Mouse (Mus musculus) T-helper 2 cell (primary cell): Measurements from ENCODE around the gene Mrps21.
"Not testable (repeated sequence)": the region's sequence is repeated elsewhere in the genome, so short reads cannot be mapped to it uniquely, and the experiment has no call there.

Source experiments
- in situ Hi-C: fragments of 300-600 bp; cut with MboI, MseI; formaldehyde crosslinking; loops from one replicate; pipeline ENCODE4 v1.15.1; 2025; ENCODE audit warnings: high pct_unique_total_duplicates

The Mrps21 gene

DNA sequence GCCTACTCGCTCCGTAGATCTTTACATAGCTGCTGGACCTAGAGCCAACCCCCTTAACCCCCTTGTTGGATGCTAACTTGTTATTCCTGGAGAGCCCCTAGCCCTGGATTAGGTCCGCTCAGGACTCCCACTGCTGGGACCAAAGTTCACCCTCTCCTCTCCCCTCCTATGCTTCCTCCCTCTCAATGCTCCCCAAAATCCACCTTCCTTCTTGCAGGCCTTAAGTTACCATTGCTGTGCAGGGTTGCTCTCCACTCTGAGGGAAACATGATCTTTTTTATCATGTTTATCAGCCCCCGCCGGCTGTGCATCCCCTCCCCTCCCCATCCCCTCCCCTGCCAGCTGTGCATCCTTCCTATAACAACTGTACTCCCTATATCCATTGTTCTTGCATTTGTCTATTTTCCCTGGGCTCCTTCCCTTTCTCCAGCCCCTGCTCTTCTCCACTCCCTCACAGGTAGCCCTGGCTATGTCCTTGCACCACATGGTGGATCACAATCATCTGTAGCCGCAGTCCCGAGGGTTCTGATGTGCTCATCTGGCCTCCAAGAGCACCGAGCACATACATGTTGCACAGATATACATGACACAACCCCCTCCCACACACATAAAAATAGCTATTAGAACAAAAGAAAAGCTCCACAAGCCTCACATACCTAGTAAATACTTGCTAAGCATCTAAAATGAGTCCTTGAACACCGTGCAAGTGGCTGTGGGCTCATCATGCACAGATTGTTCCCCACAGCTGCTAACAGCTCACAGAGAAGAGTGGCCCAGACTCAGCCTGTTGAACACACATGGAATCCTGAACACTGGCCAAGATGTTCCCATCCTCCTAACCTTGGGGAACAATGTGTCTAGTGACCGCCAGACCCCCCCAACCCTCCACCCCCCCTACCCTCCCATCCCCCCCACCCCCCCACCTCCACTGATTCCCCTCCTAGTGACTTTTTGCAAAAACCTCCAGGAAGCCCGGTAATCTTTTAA, 21.0 kb upstream of the Mrps21 start:
- in situ Hi-C loops = no loop called here

DNA sequence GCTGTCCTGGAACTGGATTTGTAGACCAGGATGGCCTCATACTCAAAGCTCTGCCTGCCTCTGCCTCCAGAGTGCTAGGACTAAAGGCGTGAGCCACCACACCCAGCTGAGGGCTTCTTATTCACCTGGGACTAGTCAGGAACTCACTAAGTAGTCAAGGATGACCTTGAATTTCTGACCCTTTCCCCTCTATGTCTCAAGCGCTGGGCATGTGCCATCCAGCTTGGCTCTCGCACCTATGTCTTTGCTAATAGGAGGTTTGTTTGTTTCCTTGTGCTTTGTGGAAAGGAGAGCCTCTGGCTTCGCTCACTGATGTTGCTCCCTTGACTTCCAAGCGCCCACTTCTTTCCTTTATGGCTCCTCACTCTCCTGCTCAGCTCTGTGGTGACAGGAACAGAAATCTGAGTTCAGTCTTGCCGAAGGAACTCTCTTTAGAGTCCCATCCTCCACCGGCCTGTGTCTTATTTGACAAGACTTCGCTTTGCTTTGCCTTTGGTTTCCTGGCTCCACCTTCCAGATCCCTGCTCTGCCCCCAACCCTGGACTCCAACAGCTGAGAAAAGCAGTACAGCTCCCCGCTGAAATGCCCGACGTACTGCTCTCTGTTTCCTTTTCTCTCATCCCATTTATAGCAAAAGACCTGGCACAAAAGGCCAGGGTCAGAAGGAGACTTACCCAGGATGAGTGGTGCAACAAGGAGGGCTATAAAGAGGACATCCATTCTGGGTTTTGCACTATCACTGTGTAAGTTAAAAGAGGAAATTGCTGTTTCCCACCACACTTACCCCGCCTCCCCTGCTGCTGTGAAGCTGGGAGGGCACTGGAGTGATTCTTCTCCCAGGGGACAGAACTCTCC, 20.1 kb upstream of the Mrps21 start, which contains the start of gene BC028528:
TSS of gene BC028528 (minus strand) at position 795 of the 855 bp plus-strand sequence.
- in situ Hi-C loops = no loop called here

DNA sequence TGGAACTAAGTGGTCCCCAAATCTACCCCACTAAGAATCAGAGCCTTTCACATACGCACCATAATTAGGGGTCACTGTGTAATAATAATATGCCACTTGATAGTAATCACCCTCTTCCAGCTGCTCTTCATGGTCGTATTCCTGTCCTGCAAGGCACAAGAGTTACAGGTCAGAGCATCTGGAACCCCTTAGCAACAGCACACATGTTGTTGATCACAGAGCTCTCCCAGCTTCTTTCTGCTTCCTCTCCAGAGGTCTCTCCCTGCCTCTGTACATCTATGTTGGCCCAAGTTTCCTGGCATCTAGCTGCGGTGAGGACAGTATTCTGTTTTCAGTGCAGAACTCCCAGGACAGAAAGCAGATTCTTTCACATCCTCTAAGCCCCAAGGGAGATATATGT, 18.3 kb upstream of the Mrps21 start:
- in situ Hi-C loops = no loop called here

DNA sequence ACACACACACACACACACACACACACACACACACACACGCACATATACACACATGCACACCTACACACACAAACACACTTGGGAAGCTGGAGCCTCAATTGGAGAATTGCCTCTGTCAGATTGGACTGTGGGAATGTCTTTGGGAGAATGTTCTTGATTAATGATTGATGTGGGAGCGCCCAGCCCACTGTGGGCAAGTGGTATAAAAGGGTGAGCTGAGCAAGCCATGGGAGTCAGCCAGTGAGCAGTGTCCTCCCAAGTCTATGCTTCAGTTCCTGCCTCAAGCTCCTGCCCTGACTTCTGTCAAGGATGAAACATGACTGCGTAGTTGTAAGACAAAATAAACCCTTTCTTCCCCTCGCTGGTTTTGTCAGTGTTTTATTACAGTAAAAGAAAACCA, 16.3 kb upstream of the Mrps21 start:
- in situ Hi-C loops = no loop called here

DNA sequence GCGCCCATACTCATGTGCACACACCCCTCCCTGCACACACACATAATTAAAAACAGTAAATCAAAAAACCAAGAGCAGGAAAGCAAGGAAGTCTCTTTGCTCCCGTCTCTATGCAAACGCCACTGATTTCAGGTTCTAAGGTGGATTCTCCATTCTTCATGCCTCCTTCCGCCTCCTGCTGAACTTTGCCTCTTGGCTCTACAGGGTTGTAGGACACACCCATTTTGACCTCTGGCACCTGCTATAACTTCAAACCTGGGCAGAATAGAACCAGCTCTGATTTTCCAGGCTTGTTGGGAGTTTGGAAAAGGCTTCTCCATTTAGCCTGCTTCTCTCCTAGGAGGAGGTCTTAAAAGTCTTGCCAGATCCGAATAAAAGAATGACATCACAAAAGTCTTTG, 13.1 kb upstream of the Mrps21 start:
- in situ Hi-C loops = no loop called here

DNA sequence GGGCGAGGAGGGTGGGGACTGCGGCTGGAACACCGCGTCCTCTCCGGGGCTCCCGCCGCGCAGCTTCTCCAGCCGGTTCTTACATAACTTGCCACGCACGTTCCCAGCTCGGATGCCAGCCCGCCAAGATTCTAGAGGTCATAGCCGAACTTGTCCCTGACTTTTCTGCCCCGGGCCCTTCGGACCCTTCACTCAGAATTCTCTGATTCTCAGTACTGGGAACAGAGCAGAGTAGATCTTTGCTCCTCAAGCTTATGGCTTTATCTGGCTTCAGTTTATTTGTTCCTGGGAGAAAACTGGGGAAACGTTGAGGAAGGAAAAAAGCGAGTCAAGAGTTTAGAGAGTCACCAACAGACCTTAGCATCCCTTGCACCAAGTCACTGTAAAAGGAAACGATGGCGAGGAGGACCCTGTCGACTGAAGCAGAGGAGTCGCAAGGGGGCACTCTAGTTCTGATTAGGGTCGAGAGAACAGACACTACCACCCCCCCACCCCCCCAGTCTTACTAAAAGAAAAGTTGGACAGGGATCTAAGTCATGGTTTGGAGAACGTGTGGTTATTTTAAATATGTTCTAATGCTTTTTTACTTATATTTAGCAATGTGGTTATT, 11.6 kb upstream of the Mrps21 start:
- in situ Hi-C loops = no loop called here

DNA sequence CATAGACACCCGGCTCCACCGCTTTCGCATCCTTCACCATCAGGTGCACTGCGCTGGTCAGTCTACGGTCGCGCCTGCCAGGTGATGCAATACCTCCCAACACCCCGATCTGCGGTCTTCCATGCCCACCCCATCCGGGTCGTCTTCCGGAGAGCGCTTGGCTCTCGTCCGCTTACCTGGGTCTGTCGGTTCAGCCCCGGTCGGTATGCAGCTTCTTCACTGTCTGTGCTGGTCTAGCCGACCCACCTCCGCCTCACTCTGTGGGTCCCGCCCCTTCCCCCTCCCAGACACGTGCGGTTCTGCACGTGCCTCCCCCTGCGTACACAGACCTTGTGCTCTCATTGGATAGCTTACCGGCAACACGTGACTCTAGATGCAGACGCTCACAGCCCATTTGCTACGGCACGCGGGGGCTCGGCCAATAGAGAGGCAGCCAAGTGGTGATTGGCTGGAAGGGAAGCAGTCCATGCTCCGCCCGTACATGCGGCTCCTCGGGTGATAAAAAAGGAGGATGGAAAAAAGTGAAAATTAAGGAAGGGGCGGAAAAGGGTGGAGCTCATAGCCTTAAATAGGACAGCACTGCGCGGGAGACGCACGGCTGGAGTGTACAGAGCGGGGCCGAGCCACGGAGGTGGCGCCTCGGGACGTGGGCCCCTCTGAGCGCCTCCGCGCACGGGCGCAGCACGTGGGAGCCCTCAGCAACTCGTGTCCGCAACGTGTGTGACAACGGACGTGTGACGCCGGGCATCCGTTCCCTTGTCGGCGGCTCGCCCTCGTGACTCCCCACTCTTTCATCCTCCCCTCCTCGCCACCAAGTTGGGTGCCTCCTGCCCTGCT, 10.9 kb upstream of the Mrps21 start, which contains the start of gene Ciart:
TSS of gene Ciart (minus strand) at position 273 of the 837 bp plus-strand sequence.
- in situ Hi-C loops = no loop called here

DNA sequence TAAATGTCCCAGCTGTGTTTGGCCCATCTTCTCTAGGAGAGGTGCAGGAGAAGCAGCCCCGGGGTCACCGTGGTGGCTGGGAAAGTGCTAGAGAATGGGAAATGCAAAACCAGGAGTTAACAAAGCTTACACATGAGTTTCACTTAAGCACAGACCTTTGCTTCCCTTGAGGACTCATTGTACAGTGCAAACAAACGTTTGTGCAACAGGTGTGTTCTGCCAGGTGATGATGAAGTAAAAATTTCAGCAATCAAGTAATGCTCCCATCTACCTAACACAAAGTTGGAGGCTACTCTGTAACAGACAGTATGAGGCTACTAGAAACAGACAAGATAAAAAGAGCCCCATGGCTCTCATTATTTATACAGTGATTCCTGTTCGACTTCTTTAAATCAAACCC, 7.7 kb upstream of the Mrps21 start:
- in situ Hi-C loops = no loop called here

DNA sequence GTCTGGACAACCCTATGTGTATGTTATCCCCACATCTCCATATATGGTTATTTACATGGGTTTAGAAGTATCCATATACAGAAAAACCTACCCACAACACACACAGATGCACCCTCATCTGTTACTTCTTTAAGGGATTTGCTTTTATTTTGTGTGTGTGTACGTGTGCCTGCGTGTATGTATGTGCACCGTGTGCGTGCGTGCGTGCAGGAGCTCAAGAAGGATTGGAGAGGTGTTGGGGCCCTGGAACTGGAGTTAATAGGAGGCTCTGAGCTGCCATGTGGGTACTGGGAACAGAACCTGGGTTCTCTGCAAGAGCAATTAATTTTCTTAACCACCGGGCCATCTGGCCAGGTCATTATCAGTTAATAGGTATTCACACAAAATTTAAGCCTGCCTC, 729 bp upstream of the Mrps21 start:
- in situ Hi-C loops = no loop called here

DNA sequence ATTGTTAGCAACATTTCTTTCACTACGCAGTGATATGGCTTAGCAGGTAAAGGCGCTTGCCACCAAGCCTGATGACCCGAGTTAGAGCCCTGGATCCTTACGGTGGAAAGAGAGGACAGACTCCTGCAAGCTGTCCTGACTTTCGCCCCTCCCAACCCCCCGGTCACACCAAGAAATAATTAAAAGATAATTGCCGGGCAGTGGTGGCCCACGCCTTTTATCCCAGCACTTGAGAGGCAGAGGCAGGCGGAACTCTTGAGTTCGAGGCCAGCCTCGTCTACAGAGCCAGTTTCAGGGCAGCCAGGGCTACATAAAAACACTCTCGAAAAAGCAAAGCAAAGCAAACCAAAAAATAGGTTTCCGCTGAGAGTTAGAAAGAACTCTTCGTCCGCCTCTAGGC, 343 bp downstream of the Mrps21 start:
- in situ Hi-C loops = no loop called here

DNA sequence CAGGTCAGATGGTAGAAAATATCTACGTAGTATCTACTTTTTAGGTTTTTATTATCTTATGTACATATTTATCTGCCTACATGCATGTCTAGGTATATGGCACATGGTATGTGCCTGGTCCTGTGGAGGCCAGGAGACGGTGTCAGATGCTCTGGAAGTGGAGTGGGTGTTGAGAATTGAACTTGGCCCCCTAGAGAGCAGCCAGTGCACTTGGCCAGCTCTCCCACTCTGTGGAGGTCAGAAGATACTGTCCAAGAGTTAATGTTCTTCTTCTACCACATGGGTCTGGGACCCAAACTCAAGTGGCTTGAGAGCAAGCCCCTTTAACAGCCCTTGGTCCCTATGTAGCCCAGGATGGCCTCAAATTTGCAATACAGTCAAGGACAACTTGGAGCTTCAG, 3.9 kb downstream of the Mrps21 start:
- in situ Hi-C loops = loop anchor here (10.0 kb wide), 1 partner anchor 177 kb away; no protein-coding TSS in a partner anchor

DNA sequence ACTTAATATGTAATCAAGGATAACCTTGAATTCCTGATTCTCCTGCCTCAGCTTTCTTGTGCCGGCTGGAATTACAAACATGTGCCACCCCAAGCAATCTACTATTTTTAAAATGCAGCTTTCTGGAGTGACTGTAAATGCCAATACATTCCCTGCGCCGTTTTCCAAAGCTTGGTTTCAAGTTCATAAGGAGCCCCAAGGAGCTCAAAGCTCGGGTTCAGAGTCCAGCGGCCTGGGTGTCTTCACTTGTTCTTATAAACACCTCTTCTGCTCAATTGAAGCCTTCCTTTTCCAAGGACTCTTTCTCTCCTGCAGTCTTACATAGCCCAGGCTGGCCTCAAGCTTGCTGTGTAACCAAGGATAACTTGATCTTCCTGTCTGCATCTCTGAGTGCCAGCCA, 5.2 kb downstream of the Mrps21 start:
- in situ Hi-C loops = loop anchor here (10.0 kb wide), 1 partner anchor 179 kb away; no protein-coding TSS in a partner anchor

DNA sequence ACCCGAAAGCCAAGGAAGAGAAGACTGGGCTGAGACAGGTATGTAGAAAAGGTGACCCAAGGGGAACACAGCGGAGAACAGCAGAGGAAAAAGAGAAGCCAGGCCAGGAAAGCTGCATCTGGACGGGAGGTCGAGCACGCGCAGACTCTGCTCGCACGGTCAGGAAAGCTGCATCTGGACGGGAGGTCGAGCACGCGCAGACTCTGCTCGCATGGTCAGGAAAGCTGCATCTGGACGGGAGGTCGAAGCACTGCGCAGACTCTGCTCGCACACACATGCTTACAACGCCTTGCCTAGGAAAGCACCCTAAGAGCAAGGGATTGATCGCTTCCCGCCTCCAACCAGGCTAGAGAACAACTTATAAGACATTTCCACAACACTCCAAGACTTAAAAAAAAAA, 5.7 kb downstream of the Mrps21 start:
- in situ Hi-C loops = loop anchor here (10.0 kb wide), 1 partner anchor 179 kb away; no protein-coding TSS in a partner anchor

DNA sequence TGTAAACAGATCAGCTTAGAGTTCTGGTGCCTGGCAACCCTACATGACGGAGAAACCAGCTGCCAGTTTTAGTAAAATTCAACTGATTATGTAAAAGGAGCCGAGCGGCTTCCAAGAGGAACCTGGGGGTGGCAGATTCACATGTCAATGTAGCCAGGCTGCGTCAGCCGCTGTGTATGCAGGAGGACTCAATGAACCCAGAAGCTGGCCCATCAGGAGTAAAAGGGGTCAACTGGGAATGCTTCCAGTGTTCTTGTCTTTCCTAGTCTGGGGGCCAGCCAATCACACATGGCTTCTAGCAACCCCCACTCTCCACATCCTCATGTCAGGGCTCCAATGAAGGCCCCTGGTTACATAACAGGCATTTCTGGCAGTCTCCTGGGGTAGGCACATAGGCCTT, 6.3 kb downstream of the Mrps21 start:
- in situ Hi-C loops = loop anchor here (10.0 kb wide), 1 partner anchor 180 kb away; no protein-coding TSS in a partner anchor

DNA sequence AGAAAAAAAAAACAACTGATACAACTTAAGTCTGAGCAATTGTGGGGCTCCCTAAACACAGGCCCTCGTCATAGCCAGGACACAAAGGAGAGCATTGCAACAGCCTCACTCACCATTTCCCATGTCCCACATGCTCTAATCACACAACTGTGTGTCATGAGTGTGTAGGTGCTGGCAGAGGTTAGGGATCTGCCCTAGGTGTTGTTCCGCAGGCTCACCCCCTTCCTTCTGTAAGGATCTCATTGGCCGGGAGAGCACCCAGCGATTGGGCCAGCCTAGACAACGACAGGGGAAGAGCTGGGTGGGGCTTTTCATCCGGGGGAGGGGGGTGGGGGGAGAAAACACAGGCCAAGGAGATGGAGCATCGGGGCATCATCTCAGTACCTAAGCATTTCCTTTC, 7.7 kb downstream of the Mrps21 start:
- in situ Hi-C loops = loop anchor here (10.0 kb wide), 1 partner anchor 181 kb away; no protein-coding TSS in a partner anchor

DNA sequence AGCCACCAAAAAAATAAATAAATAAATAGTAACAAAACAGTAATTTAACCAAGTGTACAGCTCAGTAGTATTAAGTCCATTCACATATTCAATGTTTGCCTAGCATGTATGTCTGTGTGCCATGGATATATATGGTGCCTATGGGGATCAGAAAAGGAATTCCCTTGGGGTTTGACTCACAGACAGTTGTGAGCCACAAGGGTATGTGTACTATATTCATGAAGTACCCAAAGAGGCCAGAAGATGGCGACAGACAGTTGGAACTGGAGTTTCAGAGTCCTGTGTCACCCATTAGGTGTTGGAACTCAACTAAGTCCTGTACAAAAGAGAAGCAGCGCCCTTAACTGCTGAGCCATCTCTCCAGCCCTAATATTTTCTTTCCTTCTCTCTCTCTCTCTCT, 9.5 kb downstream of the Mrps21 start:
- in situ Hi-C loops = loop anchor here (10.0 kb wide), 1 partner anchor 183 kb away; no protein-coding TSS in a partner anchor

DNA sequence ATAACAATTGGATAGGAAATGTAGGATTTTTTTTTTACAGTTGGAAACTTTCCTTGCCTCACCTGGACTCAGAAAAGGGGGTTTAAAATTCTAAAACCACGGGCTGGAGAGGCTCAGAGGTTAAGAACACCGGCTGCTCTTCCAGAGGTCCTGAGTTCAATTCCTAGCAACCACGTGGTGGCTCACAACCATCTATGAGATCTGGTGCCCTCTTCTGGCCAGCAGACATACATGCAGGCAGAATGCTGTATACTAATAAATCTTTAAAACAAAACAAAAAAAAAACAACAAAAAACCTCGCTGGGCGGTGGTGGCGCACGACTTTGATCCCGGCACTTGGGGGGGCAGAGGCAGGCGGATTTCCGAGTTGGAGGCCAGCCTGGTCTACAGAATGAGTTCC, 10.1 kb downstream of the Mrps21 start:
- in situ Hi-C loops = loop anchor here (10.0 kb wide), 1 partner anchor 184 kb away; no protein-coding TSS in a partner anchor

DNA sequence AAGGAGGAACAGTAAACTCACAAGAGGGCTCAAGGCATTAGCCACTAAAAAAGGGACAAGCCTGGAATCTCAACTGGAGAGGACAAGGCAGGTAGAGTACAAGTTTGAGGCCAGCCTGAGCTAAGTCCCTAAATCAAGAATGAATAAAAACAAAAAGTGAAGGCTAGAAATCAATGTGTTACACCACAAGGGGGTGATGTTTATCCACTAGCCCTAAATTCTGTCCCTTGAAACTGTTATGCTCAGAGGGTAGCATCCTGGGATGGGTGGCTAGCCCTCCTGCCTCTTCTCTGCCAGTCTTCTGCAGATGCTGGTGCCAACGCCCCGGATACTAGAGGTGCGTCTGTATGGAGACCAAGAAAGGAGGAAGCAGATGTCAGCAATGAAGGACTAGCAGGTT, 11.0 kb downstream of the Mrps21 start:
- in situ Hi-C loops = loop anchor here (10.0 kb wide), 1 partner anchor 184 kb away; no protein-coding TSS in a partner anchor

DNA sequence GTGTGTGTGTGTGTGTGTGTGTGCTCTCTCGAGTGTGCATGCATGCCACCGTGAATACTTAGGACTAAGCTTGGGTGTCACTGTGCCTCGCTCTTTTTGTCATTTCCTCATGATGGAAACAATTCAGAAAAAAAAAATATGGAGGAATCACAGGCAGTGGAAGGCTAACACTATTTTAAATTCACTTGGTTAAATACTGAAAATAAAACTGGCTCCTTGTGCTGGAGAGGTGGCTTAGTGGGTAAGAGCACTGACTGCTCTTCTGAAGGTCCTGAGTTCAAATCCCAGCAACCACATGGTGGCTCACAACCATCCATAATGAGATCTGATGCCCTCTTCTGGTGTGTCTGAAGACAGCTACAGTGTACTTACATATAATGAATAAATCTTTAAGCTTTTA, 13.0 kb downstream of the Mrps21 start:
- in situ Hi-C loops = not testable (repeated sequence)

DNA sequence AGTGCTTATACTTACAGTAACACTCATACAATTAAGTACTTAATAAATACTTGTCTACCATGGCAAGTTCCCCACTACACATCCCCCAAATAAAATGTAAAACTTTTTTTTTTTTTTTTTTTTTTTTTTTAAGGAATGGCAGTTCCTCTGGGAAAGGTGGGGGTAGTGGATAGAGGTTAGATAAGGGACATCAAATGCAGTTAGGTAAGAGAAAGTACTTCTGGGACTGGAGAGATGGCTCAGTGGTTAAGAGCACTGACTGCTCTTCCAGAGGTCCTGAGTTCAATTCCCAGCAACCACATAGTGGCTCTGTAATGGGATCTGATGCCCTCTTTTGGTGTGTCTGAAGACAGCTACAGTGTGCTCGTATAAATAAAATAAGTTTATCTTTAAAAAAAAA, 14.3 kb downstream of the Mrps21 start:
- in situ Hi-C loops = not testable (repeated sequence)
